Mouse (Mus musculus): ENCODE results near the gene Ctsz. TPM values are rescaled to one million over a fixed set of nuclear protein-coding genes. Genes with fewer than 3 reads are reported as not detected.

Ctsz gene
- polyA plus RNA-seq, 1 experiment = 64.2 TPM

- H3K4me1 ChIP-seq (ENCODE audit: control insufficient read depth, insufficient read depth, low read length) = no peaks in the 10 kb centered on the region
- no peak for DNase-seq
- no peaks in the 10 kb centered on the region for H3K27me3 ChIP-seq (ENCODE audit: control insufficient read depth, insufficient read depth, low read length)
- no peak overlapping the region for H3K4me3 ChIP-seq (replicated peaks; ENCODE audit: insufficient read depth, low read depth, low read length)
- no peak for TF ChIP-seq CTCF (IDR thresholded peaks at IDR 0.05; ENCODE audit: borderline replicate concordance, insufficient read depth, low read depth, low read length)
- TF ChIP-seq POLR2A (IDR thresholded peaks at IDR 0.05; ENCODE audit: borderline replicate concordance, insufficient read depth, low read length) = no peak
- WGBS = 84% methylated on average over 10 of the region's 10 CpGs
- no peak overlapping the region for H3K27ac ChIP-seq (ENCODE audit: insufficient read depth, low read length)
Observed at GRCm38 (mm10) chr2:174428996-174429591, 9.7 kb downstream of the Ctsz start.

- H3K27ac ChIP-seq (ENCODE audit: insufficient read depth, low read length) = no peak overlapping the region
- 82% methylated on average over 18 of the region's 18 CpGs for WGBS
- TF ChIP-seq POLR2A (IDR thresholded peaks at IDR 0.05; ENCODE audit: borderline replicate concordance, insufficient read depth, low read length) (no peak), CTCF (IDR thresholded peaks at IDR 0.05; ENCODE audit: borderline replicate concordance, insufficient read depth, low read depth, low read length) (no peak)
- H3K4me3 ChIP-seq (replicated peaks; ENCODE audit: insufficient read depth, low read depth, low read length) = no peak overlapping the region
- no peaks in the 10 kb centered on the region for H3K27me3 ChIP-seq (ENCODE audit: control insufficient read depth, insufficient read depth, low read length)
- no peak for DNase-seq
- H3K4me1 ChIP-seq (ENCODE audit: control insufficient read depth, insufficient read depth, low read length) = no peaks in the 10 kb centered on the region
Observed at GRCm38 (mm10) chr2:174428076-174428835, 10.6 kb downstream of the Ctsz start.

GRCm38 (mm10) chr2:174426856-174427255 lies 12.0 kb downstream of the Ctsz start:
- TF ChIP-seq CTCF (IDR thresholded peaks at IDR 0.05; ENCODE audit: borderline replicate concordance, insufficient read depth, low read depth, low read length) (no peak), POLR2A (IDR thresholded peaks at IDR 0.05; ENCODE audit: borderline replicate concordance, insufficient read depth, low read length) (no peak)
- WGBS = 93% methylated on average over 12 of the region's 12 CpGs
- Histone ChIP-seq H3K27ac (ENCODE audit: insufficient read depth, low read length) (no peak overlapping the region), H3K4me1 (ENCODE audit: control insufficient read depth, insufficient read depth, low read length) (no peaks in the 10 kb centered on the region), H3K4me3 (replicated peaks; ENCODE audit: insufficient read depth, low read depth, low read length) (no peak overlapping the region), H3K27me3 (ENCODE audit: control insufficient read depth, insufficient read depth, low read length) (no peaks in the 10 kb centered on the region)
- DNase-seq = no peak

- H3K4me3 ChIP-seq (replicated peaks; ENCODE audit: insufficient read depth, low read depth, low read length) = no peak overlapping the region
- no peak for TF ChIP-seq CTCF (IDR thresholded peaks at IDR 0.05; ENCODE audit: borderline replicate concordance, insufficient read depth, low read depth, low read length)
- no peak for TF ChIP-seq POLR2A (IDR thresholded peaks at IDR 0.05; ENCODE audit: borderline replicate concordance, insufficient read depth, low read length)
- 87% methylated on average over 11 of the region's 11 CpGs for WGBS
- no peak for DNase-seq
- H3K27ac ChIP-seq (ENCODE audit: insufficient read depth, low read length) = no peak overlapping the region
- H3K27me3 ChIP-seq (ENCODE audit: control insufficient read depth, insufficient read depth, low read length) = no peaks in the 10 kb centered on the region
- no peaks in the 10 kb centered on the region for H3K4me1 ChIP-seq (ENCODE audit: control insufficient read depth, insufficient read depth, low read length)
Observed at GRCm38 (mm10) chr2:174424301-174425085, 14.3 kb downstream of the Ctsz start.

GRCm38 (mm10) chr2:174421107-174421506 lies 17.7 kb downstream of the Ctsz start:
- no peak for TF ChIP-seq POLR2A (IDR thresholded peaks at IDR 0.05; ENCODE audit: borderline replicate concordance, insufficient read depth, low read length)
- no peak for TF ChIP-seq CTCF (IDR thresholded peaks at IDR 0.05; ENCODE audit: borderline replicate concordance, insufficient read depth, low read depth, low read length)
- DNase-seq = no peak
- Histone ChIP-seq H3K27ac (ENCODE audit: insufficient read depth, low read length) (no peak overlapping the region), H3K27me3 (ENCODE audit: control insufficient read depth, insufficient read depth, low read length) (no peaks in the 10 kb centered on the region), H3K4me3 (replicated peaks; ENCODE audit: insufficient read depth, low read depth, low read length) (no peak overlapping the region), H3K4me1 (ENCODE audit: control insufficient read depth, insufficient read depth, low read length) (no peaks in the 10 kb centered on the region; the same call in 1 of the 2 replicates)
- 91% methylated on average over 6 of the region's 6 CpGs for WGBS

GRCm38 (mm10) chr2:174415731-174416310 lies 23.0 kb downstream of the Ctsz start, which contains the start of gene Nelfcd:
Gene Nelfcd, plus strand, starts transcription at chr2:174415804.
- Histone ChIP-seq H3K27ac (ENCODE audit: insufficient read depth, low read length) (no peak within 1 kb of the TSS), H3K4me3 (replicated peaks; ENCODE audit: insufficient read depth, low read depth, low read length) (peak within 1 kb of the TSS; percentile 77), H3K27me3 (ENCODE audit: control insufficient read depth, insufficient read depth, low read length) (no peaks in the 10 kb centered on the region), H3K4me1 (ENCODE audit: control insufficient read depth, insufficient read depth, low read length) (no peaks in the 10 kb centered on the region; the same call in 1 of the 2 replicates)
- peak; percentile 56; the same call in 1 of the 2 replicates for TF ChIP-seq POLR2A (IDR thresholded peaks at IDR 0.05; ENCODE audit: borderline replicate concordance, insufficient read depth, low read length)
- no peak for TF ChIP-seq CTCF (IDR thresholded peaks at IDR 0.05; ENCODE audit: borderline replicate concordance, insufficient read depth, low read depth, low read length)
- DNase-seq = peak; percentile 91 to 94
- WGBS = under 1% methylated on average over 40 of the region's 40 CpGs

GRCm38 (mm10) chr2:174415001-174415730 lies 23.7 kb downstream of the Ctsz start:
- Histone ChIP-seq H3K4me1 (ENCODE audit: control insufficient read depth, insufficient read depth, low read length) (no peaks in the 10 kb centered on the region; the same call in 1 of the 2 replicates), H3K27me3 (ENCODE audit: control insufficient read depth, insufficient read depth, low read length) (no peaks in the 10 kb centered on the region), H3K27ac (ENCODE audit: insufficient read depth, low read length) (no peak overlapping the region), H3K4me3 (replicated peaks; ENCODE audit: insufficient read depth, low read depth, low read length) (peak overlapping the region; percentile 77)
- 52% methylated on average over 18 of the region's 18 CpGs for WGBS
- TF ChIP-seq CTCF (IDR thresholded peaks at IDR 0.05; ENCODE audit: borderline replicate concordance, insufficient read depth, low read depth, low read length) (no peak), POLR2A (IDR thresholded peaks at IDR 0.05; ENCODE audit: borderline replicate concordance, insufficient read depth, low read length) (no peak)
- DNase-seq = no peak

Measured in cerebellum, adult 2 months (tissue).